Comparison of ENCODE assay signal across 8 mouse cellular contexts in the genomic region with DNA sequence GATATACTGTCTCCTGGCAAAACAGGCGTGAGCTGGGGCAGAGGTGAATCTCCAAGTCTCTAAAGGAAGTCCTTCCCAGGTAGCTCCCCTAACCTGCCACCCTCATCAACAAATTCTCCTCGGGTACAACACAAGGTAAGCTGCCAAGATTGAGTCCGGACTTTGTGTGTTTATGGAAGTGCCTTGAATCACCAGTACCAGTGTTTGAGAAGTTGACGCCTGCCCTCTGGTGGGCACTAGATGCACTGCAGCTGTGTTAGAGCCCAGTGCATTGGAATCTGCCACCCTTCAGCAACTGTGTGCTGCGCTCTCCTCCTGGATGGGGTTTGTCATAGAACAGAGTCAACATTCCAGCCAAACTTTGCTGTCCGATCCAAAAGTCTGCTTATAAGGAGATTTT. TPM values are rescaled to one million over a fixed set of nuclear protein-coding genes. Genes with fewer than 3 reads are reported as not detected.
DNase-seq lines count a peak whose midpoint lies in the region; ATAC-seq and TF ChIP-seq lines count a peak whose summit lies in the region.

No protein-coding gene starts in this region.

- H3K9me3 ChIP-seq in E14TG2a.4 (ENCODE audit: low read length), result no peaks in the 10 kb centered on the region
- H3K9me3 ChIP-seq in heart, embryonic 12.5 days (replicated peaks), result no peaks in the 10 kb centered on the region
- no peaks in the 10 kb centered on the region for H3K9me3 ChIP-seq in liver, embryonic 12.5 days (replicated peaks)
- H3K9me3 ChIP-seq in neural tube, embryonic 14.5 days (ENCODE audit: control insufficient read depth, low read length), result no peaks in the 10 kb centered on the region

- peak; percentile 89 for DNase-seq in brain, embryonic 14.5 days (ENCODE audit: low read depth)
- DNase-seq in kidney, postnatal 14 days, result peak; percentile 88
- peak; percentile 40 for DNase-seq in telencephalon, adult 2 months (ENCODE audit: low read depth, low spot score)

- WGBS in heart, embryonic 12.5 days, result 12% methylated on average over 6 of the region's 6 CpGs
- WGBS in liver, embryonic 12.5 days (ENCODE audit: insufficient replicate concordance), result 17% methylated on average over 6 of the region's 6 CpGs
- 22% methylated on average over 6 of the region's 6 CpGs for WGBS in neural tube, embryonic 14.5 days

- peak; percentile 84 for TF ChIP-seq CTCF in E14TG2a.4 (conservative IDR thresholded peaks at IDR 0.05; ENCODE audit: low read length)
- peak; percentile 98 for TF ChIP-seq CTCF in brain, embryonic 14.5 days (IDR thresholded peaks at IDR 0.05; ENCODE audit: borderline replicate concordance, extremely low read depth, insufficient read depth, insufficient read length)

- peak overlapping the region; percentile 99 for H3K27ac ChIP-seq in heart, embryonic 12.5 days (ENCODE audit: poor library complexity, severe bottlenecking)
- H3K27ac ChIP-seq in liver, embryonic 12.5 days, result no peak overlapping the region
- no peak overlapping the region for H3K27ac ChIP-seq in neural tube, embryonic 14.5 days (ENCODE audit: low read depth, low read length)

- H3K4me2 ChIP-seq in heart, embryonic 12.5 days, result peak overlapping the region; percentile 60
- H3K4me2 ChIP-seq in liver, embryonic 12.5 days, result no peak overlapping the region
- no peak overlapping the region for H3K4me2 ChIP-seq in neural tube, embryonic 14.5 days (ENCODE audit: low read depth, low read length)

- no peak overlapping the region for H3K4me3 ChIP-seq in E14TG2a.4 (replicated peaks; ENCODE audit: low read length)
- H3K4me3 ChIP-seq in heart, embryonic 12.5 days, result no peak overlapping the region
- H3K4me3 ChIP-seq in liver, embryonic 12.5 days, result no peak overlapping the region
- no peak overlapping the region for H3K4me3 ChIP-seq in neural tube, embryonic 14.5 days (ENCODE audit: low read depth, low read length)

- H3K36me3 ChIP-seq in E14TG2a.4 (ENCODE audit: insufficient read depth, low read length), result no peaks in the 10 kb centered on the region
- no peaks in the 10 kb centered on the region for H3K36me3 ChIP-seq in heart, embryonic 12.5 days
- H3K36me3 ChIP-seq in liver, embryonic 12.5 days, result no peaks in the 10 kb centered on the region
- H3K36me3 ChIP-seq in neural tube, embryonic 14.5 days (ENCODE audit: control insufficient read depth, insufficient read depth, low read length), result no peaks in the 10 kb centered on the region

- ATAC-seq in erythroid progenitor cell, adult 5-6 weeks (replicated peaks; ENCODE audit: low FRiP score, poor library complexity, severe bottlenecking), result peak; percentile 81
- ATAC-seq in heart, embryonic 12.5 days (ENCODE audit: insufficient number of reproducible peaks, low FRiP score), result no peak
- ATAC-seq in liver, embryonic 12.5 days, result peak; percentile 46; the same call in 1 of the 2 replicates
- peak; percentile 56; the same call in 1 of the 2 replicates for ATAC-seq in neural tube, embryonic 14.5 days (ENCODE audit: low read depth)

- H3K4me1 ChIP-seq in E14TG2a.4 (replicated peaks; ENCODE audit: low read depth, low read length), result peaks cover 18% of the 10 kb centered on the region
- peaks cover 28% of the 10 kb centered on the region for H3K4me1 ChIP-seq in heart, embryonic 12.5 days (replicated peaks)
- no peaks in the 10 kb centered on the region for H3K4me1 ChIP-seq in liver, embryonic 12.5 days
- H3K4me1 ChIP-seq in neural tube, embryonic 14.5 days (ENCODE audit: control insufficient read depth, insufficient read depth, low read length), result no peaks in the 10 kb centered on the region

- H3K27me3 ChIP-seq in E14TG2a.4 (ENCODE audit: insufficient read depth, low read length), result no peaks in the 10 kb centered on the region
- no peaks in the 10 kb centered on the region for H3K27me3 ChIP-seq in heart, embryonic 12.5 days (replicated peaks)
- 0 out of 2 replicates have a peak, but pooled peaks cover 6% of the 10 kb centered on the region for H3K27me3 ChIP-seq in liver, embryonic 12.5 days (replicated peaks)
- no peaks in the 10 kb centered on the region for H3K27me3 ChIP-seq in neural tube, embryonic 14.5 days (ENCODE audit: control insufficient read depth, insufficient read depth, low read length)

- 0 out of 2 replicates have a peak overlapping the region, but pooled peaks have one; percentile 3 for H3K9ac ChIP-seq in heart, embryonic 12.5 days
- no peak overlapping the region for H3K9ac ChIP-seq in liver, embryonic 12.5 days
- no peak overlapping the region for H3K9ac ChIP-seq in neural tube, embryonic 14.5 days (replicated peaks; ENCODE audit: low read depth, low read length)

- no peak for TF ChIP-seq POLR2A in brain, embryonic 14.5 days (IDR thresholded peaks at IDR 0.05; ENCODE audit: borderline replicate concordance, extremely low read depth, insufficient read depth, insufficient read length, poor library complexity, severe bottlenecking)

RNA-seq across cellular contexts. Expression of a gene that starts 29.9 kb away (rescaled TPM):
- not detected in 2 replicates for polyA plus RNA-seq in brain, embryonic 14.5 days (2012; rRNA removed)
- total RNA-seq in erythroid progenitor cell, adult 5-6 weeks (2015; ENCODE audit: low replicate concordance), result not detected in 2 replicates
- total RNA-seq in erythroid progenitor cell, adult 5-6 weeks (2017; ENCODE audit: low replicate concordance), result not detected in 2 replicates
- polyA plus RNA-seq in heart, embryonic 12.5 days (2016; fragmentation: Nextera tagmentation; extraction: Ambion mirVana), result 0.70 and 0.86 TPM in 2 replicates
- polyA plus RNA-seq in liver, embryonic 12.5 days (2016; fragmentation: Nextera tagmentation; extraction: Ambion mirVana), result 0.04 and 0.06 TPM in 2 replicates
- polyA plus RNA-seq in neural tube, embryonic 14.5 days (2014; fragmentation: Nextera tagmentation; extraction: Ambion mirVana), result 0.08 TPM in 1 of 2 replicates, not detected in the other
